Mouse (Mus musculus): ENCODE measurements around the gene Spsb3.

Spsb3 gene

DNA sequence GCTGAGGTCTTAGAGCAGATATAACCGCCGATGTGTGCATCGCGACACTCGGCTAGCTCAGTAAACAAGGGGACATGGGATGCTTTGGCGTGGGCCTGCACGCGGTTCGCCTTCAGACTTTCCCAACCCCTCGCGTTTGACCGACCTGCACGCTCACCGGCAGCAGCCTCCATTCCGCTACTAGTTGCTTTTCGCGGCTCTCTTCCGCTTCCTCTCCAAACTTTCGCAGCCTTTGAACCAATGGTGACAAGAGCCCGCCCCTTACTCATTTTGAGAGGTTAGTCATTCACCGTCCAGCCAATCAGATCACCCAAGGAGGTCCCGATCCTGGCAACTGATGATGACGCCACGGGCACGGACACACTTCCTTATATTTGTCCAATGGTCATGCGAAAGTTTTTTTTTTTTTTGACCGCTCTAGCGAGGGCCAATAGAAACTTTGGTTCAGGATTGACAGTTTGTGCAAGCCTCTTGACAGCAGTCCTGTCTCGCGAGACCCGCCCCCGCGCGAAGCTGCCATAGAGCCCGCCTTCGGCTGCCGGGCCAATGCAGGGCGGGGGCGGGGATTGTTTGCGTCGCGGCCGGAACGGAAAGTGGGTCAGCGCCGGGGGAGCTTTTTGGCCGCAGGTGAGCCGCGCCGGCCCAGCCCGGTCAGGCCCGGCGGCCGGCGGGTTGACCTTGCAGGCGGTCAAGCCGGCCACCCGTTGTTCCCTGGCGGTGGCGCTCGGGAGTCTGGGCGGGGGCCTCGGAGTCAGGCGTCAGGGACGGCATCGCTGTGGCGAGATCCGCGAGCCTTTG is at the start of gene Spsb3, which contains the start of gene Nubp2:
Spsb3 (plus strand) TSS at position 510 of the 798 bp plus-strand sequence.
Nubp2 (minus strand) TSS at position 216 of the 798 bp plus-strand sequence.
- peak; percentile 99 for DNase-seq (ENCODE audit: low spot score)

DNA sequence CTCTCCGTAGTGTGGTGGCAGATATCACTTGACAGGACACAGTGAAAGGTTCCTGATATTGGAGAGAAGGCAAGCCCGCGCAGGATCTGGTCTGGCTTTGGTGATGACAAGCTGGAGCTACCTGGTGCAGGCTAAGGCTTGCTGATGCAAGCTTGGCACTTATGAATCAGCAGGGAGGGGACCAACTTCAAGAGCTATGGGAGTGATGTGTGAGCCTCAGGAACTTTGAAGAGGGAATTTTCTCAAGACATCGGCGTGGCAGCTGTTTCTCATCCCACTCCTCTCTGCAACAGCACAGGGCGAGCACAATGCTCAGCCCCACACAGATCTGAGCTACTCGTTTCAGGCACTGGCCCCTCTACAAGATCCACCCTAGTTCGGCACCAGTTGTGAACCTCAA is 46.6 kb upstream of the Spsb3 start, which contains the start of gene Hagh:
Hagh (plus strand) TSS at position 302 of the 400 bp plus-strand sequence.
- DNase-seq (ENCODE audit: low spot score): no peak

DNA sequence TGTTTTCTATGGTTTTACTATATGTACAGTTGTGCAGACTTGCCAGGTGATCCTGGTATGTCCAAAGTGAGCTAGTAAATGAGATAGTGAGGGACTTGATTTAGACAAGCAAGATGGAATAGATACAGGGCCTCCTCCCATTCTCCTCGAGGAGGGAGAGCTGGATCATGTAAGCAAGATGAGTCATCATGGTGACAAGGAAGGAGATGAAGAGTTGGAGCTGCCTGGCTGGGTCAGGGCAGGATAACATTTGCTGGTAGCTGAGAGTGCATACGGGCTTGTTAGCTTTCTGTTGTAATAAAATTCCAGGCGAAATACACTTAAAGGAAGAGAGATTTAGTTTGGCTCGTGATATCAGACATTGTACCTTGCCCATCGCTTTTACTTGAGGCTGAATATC is 46.1 kb upstream of the Spsb3 start:
- no peak for DNase-seq (ENCODE audit: low spot score)

DNA sequence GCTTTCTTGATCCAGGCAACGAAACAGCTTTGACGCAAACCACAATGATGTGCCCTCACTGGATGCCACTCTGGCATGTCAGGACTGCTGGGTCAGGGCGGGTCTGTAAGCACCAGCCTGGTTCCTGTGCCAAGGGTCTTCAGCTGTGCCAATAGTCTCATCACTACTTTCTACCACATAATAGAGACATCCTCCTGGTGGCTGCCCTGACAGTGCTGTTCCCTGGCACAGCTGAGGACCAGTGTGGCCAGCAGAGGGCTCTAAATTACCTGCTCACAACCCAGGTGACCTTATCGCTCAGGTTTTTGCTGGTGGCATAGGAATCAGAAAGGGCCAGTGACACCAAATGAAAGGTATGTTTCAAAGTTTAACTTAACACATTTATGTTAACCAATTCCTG is 45.3 kb upstream of the Spsb3 start:
- peak; percentile 29 for DNase-seq (ENCODE audit: low spot score)

DNA sequence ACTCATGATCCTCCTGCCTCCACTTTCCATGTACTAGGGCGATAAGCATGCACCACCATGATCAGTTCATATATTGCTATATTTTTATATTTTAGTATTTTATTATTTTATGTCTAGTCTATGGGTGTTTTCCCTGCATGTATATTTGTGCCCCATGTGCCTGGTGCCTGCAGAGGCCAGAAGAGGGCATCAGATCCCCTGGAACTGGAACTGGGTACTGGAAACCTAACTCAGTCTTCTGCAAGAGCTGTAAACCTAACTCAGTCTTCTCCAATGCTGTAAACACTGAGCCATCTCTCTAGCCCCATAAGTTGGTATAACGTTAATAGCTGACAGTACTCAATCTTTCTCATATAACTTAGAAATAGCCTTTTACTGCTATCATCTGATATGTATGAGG is 43.8 kb upstream of the Spsb3 start:
- DNase-seq (ENCODE audit: low spot score): no peak

DNA sequence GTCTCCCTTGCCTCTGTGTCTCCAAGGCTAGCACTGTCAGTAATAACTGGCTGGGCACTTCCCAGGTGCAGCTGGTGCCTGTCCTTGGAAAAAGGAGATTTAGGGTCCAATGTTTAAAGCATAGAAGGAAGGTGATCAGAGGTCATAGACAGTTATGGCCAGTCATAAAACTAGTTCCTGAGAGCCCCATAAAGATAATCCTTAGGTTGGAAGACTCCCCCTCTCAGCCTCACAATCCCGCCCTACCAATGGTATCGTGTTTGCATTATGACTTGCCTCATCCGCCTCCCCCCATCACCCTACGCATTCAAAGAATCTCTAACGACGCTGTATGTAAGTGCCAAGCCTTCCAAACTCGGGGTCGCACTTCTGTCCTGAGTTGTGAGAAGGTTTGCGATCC is 41.9 kb upstream of the Spsb3 start:
- no peak for DNase-seq (ENCODE audit: low spot score)

DNA sequence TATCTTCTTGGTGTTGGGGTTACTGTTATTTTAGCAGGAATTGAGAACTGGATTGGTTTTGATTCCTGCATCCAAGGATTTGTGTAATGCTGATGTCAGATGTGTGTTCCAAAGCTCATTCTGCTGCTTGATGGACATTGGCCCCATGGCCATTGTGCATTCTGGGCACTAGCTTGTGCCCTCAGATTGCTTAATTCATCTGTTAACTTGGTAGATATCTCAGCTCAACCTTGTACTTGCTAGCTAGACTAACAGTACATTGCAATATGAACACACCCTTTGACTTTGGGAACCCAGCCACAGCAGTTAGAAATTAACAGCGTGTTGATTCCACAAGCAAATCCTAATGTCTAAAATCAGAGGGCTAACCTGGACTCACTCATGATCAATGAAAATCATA is 39.1 kb upstream of the Spsb3 start:
- DNase-seq (ENCODE audit: low spot score): no peak

DNA sequence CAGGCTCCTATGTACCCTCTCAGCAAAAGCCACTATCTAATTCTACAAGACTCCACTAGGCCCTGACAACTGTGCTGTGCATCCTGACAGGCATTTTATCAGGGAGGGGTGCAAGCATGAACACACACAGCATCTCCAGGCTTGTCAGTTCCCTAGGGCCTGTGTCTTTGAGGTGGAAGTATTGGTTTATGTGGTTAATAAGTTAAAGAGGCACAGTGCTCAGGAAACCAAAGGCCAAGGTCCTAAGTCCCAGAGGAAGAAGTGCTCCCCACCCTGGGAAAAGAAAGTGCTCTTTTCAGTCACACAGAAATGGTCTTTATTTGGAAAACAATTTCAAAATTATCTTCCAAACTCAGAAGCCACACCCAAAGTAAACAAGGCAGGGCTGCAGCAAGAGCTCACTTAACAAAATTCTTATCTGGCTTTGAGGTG is 37.8 kb upstream of the Spsb3 start:
- DNase-seq (ENCODE audit: low spot score): no peak

DNA sequence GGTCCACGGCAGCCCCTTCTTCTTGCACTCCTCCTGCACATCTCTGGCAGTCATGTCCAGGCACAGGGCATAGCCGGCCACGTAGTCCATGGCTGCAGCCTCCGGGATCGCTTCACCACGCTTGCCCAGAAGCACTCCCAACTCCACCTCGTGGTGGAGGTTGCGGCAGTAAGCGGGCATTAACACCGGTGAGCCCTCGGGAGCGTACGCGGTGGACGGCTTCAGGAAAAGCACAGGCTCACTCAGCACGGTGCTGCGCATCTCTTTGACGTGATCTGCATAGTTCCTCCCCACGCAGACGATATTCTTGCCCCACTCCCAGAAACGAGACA is 36.7 kb upstream of the Spsb3 start:
- peak; percentile 74 for DNase-seq (ENCODE audit: low spot score)

DNA sequence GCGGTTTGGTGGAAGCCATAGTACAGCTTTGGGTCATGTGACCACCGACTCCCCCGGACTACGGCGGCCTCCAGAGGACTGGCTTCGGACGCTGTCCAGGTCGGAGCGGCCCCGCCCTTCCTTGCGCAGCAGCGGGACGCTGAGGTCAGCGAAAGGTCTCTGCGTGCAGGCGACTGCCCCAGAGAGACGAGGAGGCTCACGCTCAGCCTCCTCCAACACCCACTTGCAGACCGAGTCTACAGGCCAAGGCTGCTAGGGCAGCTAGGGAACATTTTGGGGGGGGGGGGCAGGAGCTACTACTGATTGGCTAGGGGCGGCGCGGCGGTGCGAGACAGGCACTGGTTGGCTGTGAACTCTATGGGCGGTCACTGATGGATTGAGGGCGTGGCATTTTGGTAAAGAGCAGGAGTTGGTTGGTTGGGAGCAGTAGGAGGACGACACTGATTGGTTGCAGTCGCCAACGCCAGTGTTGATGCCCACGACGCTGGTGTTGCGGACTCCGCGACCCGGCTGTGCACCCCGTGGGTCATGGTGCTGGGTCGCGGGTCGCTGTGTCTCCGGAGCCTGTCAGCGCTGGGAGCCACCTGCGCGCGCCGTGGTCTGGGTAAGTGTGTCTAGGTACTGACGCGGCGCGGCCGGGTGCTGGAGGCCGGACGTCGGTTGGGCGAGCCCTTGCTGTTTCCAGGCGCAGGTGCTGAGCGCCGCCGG is 36.2 kb upstream of the Spsb3 start, which contains the start of gene Fahd1:
Fahd1 (minus strand) TSS at position 300 of the 708 bp plus-strand sequence.
- peak; percentile 99 for DNase-seq (ENCODE audit: low spot score)

DNA sequence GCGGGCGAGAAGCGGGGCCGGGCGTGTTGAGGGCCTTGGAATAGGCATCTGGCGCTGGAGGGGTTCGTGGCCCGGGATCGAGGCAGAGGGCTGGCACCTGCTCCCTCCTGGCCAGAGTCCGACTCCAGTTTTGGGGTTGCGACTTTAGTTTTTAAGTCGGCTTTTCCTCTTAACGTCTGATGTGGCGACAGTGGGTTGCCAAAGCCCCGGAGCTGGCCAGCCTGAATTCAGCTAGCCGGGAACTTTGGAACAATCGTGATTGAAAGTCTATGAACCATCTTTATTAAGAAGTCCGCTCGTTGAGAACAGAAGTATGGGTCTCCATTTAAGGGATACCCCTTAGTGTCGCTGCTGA is 35.7 kb upstream of the Spsb3 start:
- DNase-seq (ENCODE audit: low spot score): no peak

DNA sequence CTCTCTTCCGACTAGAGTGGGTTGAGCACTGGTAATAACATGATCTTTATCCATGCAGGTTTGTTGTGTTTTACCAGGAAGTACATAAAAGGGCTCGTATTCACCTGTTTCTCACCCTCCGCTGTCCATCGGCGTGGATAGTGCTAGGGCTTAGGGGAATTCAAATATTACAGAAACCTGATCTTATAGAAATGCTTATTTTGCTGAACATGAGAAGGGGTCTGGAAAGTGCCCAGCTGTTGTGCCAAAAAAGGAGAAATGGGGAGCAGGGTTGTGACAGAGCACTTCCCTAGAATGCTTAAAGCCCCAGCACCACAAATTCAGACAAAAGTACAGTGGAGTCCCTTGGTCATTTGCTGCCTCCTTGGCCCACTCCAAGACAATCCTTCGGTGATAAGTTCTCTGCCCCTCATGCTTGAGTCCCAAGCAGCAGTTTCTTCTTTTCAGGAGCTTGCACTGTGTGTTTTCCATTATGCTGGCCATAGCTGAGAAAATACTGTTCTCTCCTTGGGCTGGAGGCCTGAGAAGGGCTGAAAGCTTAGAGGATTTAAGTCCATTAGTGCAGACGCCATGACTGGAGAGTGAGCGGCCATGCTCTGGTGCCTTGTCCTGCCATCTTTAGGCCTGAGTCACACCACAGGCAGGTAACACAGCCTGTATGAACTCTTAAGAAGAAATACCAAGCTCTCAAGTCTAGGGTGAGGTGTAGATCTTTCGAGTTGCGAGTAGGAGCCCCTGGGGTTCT is 34.9 kb upstream of the Spsb3 start:
- no peak for DNase-seq (ENCODE audit: low spot score)

DNA sequence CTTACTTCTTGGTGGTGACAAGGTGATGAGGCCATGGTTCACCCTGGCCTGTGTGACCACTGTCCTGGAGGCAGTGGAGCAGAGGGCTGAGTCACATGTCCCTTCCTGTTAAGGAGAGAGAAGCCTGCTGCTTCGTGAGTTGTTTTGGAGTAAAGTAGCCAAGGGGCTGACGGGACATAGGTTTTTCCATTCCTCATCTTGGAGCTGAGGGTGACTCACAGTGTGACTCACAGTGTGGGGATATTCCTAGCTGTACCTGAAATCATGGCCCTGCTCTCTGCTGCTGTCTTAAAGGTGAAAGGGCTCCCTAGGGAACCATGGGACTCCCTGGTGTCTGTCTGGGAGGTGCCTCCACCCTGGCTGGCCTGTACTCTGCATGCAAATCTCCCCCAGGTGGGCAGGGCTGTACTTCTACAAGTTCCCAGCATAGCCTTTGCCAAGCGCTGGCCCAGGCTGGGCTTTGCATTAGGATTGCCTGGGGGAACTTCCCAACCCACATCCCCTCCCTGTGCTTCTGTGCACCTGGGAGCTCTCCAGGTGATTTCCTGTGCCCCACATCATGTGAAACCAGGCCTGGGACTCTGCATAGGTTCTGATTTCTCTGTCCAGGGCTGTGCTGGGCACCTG is 30.5 kb upstream of the Spsb3 start:
- DNase-seq (ENCODE audit: low spot score): no peak

DNA sequence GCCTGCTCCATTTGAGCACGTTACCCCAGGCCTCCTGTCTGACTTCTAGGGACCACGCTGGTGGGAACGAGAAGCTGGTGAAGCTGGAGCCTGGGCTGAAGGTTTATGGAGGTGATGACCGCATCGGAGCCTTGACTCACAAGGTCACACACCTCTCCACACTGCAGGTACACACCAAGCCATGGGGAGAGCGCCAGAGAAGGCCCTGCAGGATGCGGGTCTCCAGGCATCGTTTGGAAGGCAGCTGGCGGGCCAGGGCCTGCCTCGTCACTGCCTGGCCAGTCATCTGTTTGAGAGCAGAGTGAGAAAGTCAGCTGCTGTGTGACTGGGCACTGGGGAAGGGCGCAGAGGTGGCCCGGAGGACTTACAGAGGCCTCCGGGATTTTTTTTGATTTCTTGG is 29.9 kb upstream of the Spsb3 start:
- no peak for DNase-seq (ENCODE audit: low spot score)

DNA sequence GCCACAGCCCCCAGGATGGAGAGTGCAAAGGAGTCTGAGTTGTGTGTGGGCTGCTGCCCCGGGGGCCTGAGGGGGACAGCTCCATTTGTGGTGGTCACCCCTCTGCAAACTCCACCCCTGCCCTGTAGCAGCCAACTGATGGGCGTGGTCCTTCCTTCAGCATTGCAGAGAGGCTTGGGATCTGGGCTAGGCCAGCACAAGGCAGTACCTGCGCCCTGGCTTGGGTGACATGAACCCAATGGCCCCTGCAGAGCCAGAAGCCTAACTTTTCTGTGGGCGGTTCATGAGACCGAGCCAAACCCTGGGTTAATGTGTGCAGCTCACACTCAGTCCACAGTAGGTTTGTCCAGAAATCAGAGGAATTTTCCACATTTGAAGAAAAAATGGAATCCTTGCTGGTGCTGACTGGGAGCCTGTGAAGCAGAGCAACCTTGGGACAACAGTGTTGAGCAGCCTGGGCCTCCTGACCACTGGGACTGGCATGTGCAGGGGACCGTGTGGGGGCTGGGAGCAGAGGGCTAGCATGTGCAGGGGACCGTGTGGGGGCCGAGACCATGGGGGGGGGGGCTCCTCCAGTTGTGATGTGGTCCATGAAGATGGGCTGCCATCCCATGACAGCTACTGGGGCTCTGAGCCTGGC is 28.5 kb upstream of the Spsb3 start:
- no peak for DNase-seq (ENCODE audit: low spot score)

DNA sequence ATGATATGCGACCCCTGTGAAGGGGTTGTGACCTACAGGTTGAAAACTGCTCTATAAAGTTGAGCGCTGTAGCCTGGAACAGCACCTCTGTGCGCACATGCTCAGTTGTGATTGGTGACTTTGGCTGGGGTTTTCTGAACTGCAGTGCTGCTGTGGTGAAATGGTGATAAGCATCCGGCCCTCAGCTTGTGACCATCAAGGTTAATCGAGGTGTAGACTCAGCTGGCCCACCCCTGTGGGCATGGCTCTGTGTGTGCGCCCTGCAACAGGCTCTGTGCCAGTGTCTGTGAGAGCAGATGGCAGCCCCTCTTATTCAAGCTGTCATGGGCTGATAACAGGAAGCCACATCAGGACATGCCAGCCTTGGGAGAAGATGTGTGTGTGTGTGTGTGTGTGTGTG is 27.5 kb upstream of the Spsb3 start:
- no peak for DNase-seq (ENCODE audit: low spot score)

DNA sequence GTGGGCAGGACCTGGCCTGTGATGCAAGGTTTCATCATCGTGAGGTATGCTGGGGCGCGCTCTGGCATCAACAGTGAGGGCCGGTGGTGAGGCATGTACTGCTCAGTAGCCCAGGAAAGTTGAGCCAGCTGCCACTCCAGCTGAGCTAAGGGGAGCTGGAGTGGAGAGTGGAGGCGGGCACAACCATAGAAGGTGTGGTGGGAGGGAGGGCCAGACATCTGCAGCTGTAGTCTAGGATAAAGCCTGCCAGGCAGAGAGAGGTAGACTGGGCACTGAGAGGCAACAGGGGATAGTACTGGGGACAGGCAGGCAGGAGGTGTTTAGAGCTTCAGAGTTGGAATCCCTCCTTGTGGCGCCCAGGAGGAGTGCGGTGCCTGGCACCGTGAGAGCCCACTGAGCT is 26.4 kb upstream of the Spsb3 start:
- DNase-seq (ENCODE audit: low spot score): no peak

DNA sequence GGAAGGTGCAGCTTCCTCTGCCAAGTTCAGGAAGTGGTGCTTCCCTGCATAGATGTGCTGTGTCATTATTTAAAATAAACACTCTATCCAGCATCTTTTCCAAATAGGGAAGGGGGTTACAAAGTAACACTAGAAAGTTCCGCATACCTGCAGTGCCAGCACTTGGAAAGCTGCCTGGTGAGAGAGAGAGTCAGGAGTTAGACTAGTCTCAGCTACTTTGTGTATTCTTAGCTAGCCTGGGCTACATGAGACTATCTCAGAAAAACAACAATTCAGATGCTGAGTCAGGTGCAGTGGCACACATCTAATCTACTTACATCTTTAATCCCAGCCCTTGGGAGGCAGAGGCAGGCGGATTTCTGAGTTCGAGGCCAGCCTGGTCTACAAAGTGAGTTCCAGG is 24.7 kb upstream of the Spsb3 start:
- DNase-seq (ENCODE audit: low spot score): no peak

DNA sequence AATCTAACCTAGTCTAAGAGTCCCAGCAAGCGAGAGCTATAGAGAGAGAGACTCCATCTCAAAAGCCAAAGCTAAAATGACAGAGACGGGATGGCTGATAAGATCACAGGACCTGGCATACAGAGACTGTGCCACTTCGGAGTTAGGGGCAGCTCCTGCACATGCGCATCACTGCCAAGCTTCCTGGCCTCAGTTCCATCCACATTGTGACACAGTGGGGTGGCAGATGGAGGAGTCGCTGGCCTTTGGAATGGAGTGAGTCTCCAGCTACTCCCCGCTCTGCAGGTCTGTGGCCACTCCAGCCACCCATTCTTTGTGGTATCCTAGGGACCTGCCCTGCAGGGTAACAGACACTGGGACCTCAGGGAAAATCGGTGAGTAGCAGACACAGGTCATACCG is 20.7 kb upstream of the Spsb3 start, which contains the start of gene Igfals:
Igfals (plus strand) TSS at position 222 of the 400 bp plus-strand sequence.
- no peak for DNase-seq (ENCODE audit: low spot score)

DNA sequence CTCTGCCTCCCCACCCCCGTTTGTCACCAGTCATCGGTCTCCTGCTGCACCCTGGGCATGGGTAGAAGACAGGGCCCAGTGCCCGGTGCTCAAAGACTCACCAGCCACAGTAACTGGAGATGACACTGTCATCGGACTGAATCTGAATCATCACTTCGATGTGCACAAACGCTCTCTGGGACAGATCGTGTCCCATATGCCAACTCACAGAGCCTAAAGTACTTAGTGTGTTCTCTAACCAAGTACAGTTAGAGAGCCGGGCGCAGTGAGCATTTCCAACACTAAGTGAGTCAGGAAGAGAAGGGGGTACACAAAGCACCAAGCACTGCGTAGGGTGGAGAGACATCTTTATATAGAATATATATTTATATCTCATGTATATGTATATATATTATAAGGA is 18.5 kb upstream of the Spsb3 start:
- no peak for DNase-seq (ENCODE audit: low spot score)

DNA sequence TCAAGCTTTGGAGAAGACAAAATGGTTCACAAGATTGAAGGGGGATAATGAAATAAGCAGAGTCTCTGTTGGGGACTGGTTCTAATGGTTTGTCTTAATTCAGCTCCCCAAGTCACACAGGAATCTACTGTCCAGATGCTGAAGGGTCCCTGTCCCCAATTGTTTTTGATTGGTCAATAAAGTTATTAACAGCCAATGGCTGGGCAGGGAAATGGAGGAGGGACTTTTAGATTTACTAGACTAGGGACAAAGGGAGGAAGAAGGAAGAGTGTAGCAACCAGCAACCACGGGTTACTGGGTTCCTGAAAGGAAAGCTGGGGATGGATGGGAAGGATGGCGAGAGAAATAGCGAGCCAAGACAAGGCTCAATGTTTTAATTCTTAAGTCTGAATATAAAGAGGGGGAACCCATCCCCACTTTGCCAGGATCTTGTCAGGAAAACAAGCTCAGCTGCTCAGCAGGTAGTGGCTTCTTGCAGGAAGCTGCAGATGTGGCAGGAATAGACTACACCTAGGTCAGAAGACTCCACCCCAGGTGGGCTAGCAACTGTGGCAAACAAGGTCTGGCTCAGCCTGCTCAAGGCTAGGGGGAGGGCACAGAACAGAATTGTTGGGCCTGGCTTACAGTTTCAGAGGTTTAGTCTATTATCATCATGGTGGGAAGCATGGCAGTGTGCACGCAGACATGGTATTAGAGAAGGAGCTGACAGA is 12.6 kb upstream of the Spsb3 start:
- DNase-seq (ENCODE audit: low spot score): no peak

Data from embryo, embryonic 10 days (tissue).